Mouse (Mus musculus) hindlimb bud, embryonic 11.5 days (tissue): ENCODE measurements at regions not wholly inside any gene's neighbourhood (a gene's known extent, or its start where the extent isn't known, plus 50 kb on each side); places are given as distances from the start of the nearest gene placed in this dataset.

Experiments used
- DNase-seq: peaks from one replicate; pipeline ENCODE4 v3.0.0-alpha.2; 2012; ENCODE audit warnings: low read depth, low spot score; ENCODE audit errors: extremely low spot score

GRCm38 (mm10) chr4:142587345-142588035, 348.3 kb upstream of the Kazn start:
- DNase-seq = no peak

- no peak for DNase-seq
Measured at GRCm38 (mm10) chr4:142578536-142578935, 339.3 kb upstream of the Kazn start.

- no peak for DNase-seq
Measured at GRCm38 (mm10) chr4:142577519-142577918, 338.3 kb upstream of the Kazn start.

GRCm38 (mm10) chr4:142574528-142574927, 335.3 kb upstream of the Kazn start:
- DNase-seq = no peak

GRCm38 (mm10) chr4:142570712-142571111, 331.5 kb upstream of the Kazn start:
- no peak for DNase-seq

- no peak for DNase-seq
Measured at GRCm38 (mm10) chr4:142568556-142568955, 329.4 kb upstream of the Kazn start.

- no peak for DNase-seq
Measured at GRCm38 (mm10) chr4:142554716-142555115, 315.5 kb upstream of the Kazn start.

GRCm38 (mm10) chr4:142545871-142546270, 306.7 kb upstream of the Kazn start:
- DNase-seq = no peak

GRCm38 (mm10) chr4:142545187-142545586, 306.0 kb upstream of the Kazn start:
- no peak for DNase-seq

- DNase-seq = no peak
Measured at GRCm38 (mm10) chr4:142544736-142545135, 305.5 kb upstream of the Kazn start.

- no peak for DNase-seq
Measured at GRCm38 (mm10) chr4:142539200-142539750, 300.1 kb upstream of the Kazn start.

- DNase-seq = no peak
Measured at GRCm38 (mm10) chr4:142527080-142527479, 287.9 kb upstream of the Kazn start.

GRCm38 (mm10) chr4:142517478-142518455, 278.6 kb upstream of the Kazn start:
- no peak for DNase-seq

- no peak for DNase-seq
Measured at GRCm38 (mm10) chr4:142514751-142515150, 275.6 kb upstream of the Kazn start.

- no peak for DNase-seq
Measured at GRCm38 (mm10) chr4:142509386-142509785, 270.2 kb upstream of the Kazn start.

- DNase-seq = no peak
Measured at GRCm38 (mm10) chr4:142506383-142507211, 267.4 kb upstream of the Kazn start.

- DNase-seq = no peak
Measured at GRCm38 (mm10) chr4:142503761-142504160, 264.6 kb upstream of the Kazn start.

- no peak for DNase-seq
Measured at GRCm38 (mm10) chr4:142501177-142501576, 262.0 kb upstream of the Kazn start.

- DNase-seq = no peak
Measured at GRCm38 (mm10) chr4:142500541-142500940, 261.3 kb upstream of the Kazn start.

GRCm38 (mm10) chr4:142496605-142497004, 257.4 kb upstream of the Kazn start:
- DNase-seq = no peak
